Mouse (Mus musculus) layer of hippocampus, adult 8-10 months (tissue): ENCODE data around the gene Cemip2. TPM values are rescaled to one million over a fixed set of nuclear protein-coding genes. Genes with fewer than 3 reads are reported as not detected.

Source experiments
- DNase-seq, 2 experiments: peaks; one replicate each; pipeline ENCODE4 v3.0.0; 2022; ENCODE audit warnings: low spot score in 2 of 2
- total RNA-seq, 4 experiments: library from RNA; stranded (reverse); gene quantifications; 2 replicates each; pipeline ENCODE4 v1.2.4; 2022

Gene Cemip2
- 10 to 100 TPM; 11.7 to 12.3 (median 12.0) TPM for total RNA-seq

GRCm38 (mm10) chr19:21778147-21778917, at the start of gene Cemip2:
Gene Cemip2 (plus strand): TSS chr19:21778342.
- peak; percentile 89 to 94 for DNase-seq

- DNase-seq: no peak
Observed at GRCm38 (mm10) chr19:21728342-21728741, 49.8 kb upstream of the Cemip2 start.

DNA sequence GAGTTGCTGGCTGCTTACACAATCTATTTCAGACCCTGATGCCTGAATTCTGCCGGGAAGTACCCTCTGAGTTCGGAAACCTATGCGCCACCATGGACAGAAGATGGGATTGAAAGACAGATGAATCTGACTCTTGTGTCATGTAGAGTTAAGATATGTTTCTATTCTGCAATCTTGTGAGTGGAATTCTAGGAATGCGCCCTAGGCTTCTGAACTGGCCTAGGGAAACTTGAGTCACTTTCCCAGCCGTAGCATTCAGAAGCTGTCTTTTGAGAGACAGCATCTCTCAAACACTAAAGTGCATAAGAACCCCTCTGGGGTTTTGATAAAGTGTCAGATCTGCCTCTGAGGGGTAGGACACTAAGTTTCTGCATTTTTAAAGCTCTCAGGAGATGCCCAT, 46.3 kb upstream of the Cemip2 start:
- no peak for DNase-seq

GRCm38 (mm10) chr19:21733176-21733575, 45.0 kb upstream of the Cemip2 start:
- no peak for DNase-seq

DNA sequence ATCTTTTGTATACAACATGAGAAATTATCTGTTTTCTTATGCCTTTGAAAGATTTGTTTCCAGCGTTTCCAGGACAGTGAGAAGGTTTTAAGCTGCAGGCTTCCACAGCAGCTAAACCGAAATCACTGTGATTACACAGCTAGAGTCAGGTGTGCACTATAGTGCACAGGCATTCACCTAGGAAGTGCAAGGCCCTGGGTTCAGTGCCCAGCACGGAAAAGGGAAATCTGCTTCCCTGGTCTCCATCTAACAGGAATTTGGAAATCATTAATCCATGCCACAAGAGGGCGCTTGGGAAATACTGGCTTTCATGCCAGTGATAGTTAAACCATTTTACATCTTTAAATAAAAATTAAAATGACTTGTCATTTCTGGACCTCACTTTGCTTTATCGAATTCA, 44.0 kb upstream of the Cemip2 start:
- DNase-seq: peak in 1 of 2 experiments; percentile 36

- DNase-seq: no peak
Observed at GRCm38 (mm10) chr19:21737446-21737845, 40.7 kb upstream of the Cemip2 start.

- peak in 1 of 2 experiments; percentile 32 for DNase-seq
Observed at GRCm38 (mm10) chr19:21737881-21738590, 40.1 kb upstream of the Cemip2 start.

GRCm38 (mm10) chr19:21738591-21739280, 39.4 kb upstream of the Cemip2 start:
- DNase-seq: no peak

DNA sequence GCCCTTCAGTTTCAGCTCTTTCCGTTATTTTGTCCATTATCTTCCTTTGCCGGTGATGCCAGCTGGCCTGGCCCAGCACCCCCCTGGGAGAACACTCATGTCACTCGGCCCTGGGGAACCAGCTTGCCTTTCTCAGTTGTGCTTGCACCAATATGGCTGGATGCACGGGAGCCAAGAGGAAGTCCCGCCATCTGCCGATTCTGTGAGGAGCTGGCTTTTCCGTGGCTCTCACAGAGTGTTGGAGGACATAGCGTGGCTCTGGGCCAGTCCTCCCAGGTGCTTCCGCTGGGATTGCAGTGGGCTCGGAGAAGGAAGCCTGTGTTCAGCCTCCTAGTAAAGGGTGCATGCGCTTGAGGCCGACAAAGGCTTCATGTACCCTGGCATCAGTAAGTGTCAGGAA, 36.0 kb upstream of the Cemip2 start:
- peak; percentile 80 to 81 for DNase-seq

DNA sequence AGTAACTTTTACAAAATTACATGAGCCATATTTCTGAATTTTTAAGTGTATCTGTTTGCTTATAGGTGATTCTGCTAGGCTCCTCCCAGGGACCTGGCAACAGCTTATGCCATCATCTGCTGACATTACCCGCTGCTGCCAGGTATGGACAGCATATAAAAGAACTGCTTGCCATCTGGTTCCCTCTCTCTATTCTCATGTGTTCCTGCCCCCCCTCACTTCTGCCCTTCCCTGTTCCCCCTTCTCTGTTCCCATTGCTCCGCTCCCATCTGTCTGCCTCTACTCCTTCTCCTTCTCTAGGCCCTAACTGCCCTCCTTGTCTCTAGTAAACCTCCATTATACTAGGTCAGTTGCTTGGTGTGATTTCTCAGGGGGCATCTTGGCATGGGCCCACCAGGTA, 32.6 kb upstream of the Cemip2 start:
- no peak for DNase-seq

- DNase-seq: peak; percentile 41 to 63
Observed at GRCm38 (mm10) chr19:21747356-21747755, 30.8 kb upstream of the Cemip2 start.

GRCm38 (mm10) chr19:21750154-21750553, 28.0 kb upstream of the Cemip2 start:
- no peak for DNase-seq

GRCm38 (mm10) chr19:21761676-21762075, 16.5 kb upstream of the Cemip2 start:
- DNase-seq: no peak

- no peak for DNase-seq
Observed at GRCm38 (mm10) chr19:21764013-21764412, 14.1 kb upstream of the Cemip2 start.

DNA sequence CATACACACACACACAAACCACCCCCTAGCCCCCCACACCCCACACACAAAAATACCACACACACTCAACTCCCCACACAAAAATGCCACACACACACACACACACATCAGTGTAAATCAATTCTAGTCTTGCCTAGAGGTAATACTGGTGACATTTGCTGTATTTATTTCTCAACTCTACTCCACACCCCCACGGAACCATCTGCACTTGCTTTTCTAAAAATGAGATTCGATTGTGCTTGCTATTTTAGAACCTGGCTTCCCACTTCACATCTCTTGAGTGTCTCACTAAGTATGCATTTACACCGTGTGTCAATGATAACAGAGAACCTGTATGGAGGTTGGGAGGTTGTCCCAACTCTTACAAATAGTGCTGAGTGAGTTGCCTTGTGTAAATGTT, 13.4 kb upstream of the Cemip2 start:
- peak; percentile 59 to 62 for DNase-seq

- no peak for DNase-seq
Observed at GRCm38 (mm10) chr19:21767500-21768045, 10.6 kb upstream of the Cemip2 start.

GRCm38 (mm10) chr19:21769796-21770195, 8.3 kb upstream of the Cemip2 start:
- DNase-seq: no peak

DNA sequence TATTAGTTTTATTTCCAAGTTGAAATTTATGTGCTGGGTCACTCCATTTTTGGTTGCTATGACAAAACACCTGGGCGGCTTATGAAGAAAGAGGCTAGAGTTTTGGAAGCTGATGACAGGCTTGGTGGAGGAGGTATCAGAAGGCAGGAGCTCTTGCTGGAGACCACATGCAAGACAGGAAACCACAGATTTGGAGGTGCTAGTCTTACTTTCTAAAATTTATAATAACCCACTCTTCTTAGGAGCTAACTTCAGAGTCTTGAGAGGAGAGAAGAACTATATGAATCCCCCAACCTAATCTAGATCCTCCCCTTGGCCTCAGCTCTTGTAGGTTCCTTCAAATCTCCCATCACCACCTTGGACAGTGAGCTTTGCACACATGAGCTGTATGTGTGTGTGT, 6.6 kb upstream of the Cemip2 start:
- DNase-seq: no peak

DNA sequence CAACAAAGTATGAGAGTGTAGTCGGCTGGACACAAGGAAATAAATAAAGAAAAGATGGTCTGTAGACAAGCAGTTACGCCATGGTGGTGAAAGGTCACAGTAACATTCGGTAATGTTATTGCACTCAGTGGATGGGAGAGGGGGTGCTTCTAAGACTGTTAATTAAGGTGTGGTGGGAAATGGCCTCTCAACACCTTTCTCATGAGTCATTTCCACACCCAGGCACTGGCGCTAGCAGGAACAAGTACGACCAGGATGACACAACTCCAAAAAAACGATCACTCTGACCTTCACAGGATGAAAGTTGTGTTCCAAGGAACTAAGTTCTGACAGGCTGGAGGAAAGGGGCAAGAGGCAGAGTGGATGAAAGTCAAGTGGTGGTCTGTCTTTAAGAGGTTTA, 4.5 kb upstream of the Cemip2 start:
- no peak for DNase-seq

- DNase-seq: no peak
Observed at GRCm38 (mm10) chr19:21775629-21776028, 2.5 kb upstream of the Cemip2 start.

GRCm38 (mm10) chr19:21776671-21777070, 1.5 kb upstream of the Cemip2 start:
- no peak for DNase-seq

GRCm38 (mm10) chr19:21777171-21777731, 891 bp upstream of the Cemip2 start:
- no peak for DNase-seq
